Mouse (Mus musculus): ENCODE measurements around the gene Naif1.

The Naif1 gene

GRCm38 (mm10) chr2:32495185-32495726 lies 45.0 kb downstream of the Naif1 start:
- CTCF ChIA-PET, result interaction anchor here (0.5 to 1.1 kb wide), 4 partner anchors 39 to 402 kb away, joined by 3 to 4 read pairs (median 4); partner anchors contain the start of genes 6330409D20Rik and Fam102a

- CTCF ChIA-PET, result interaction anchor here (1.0 to 1.1 kb wide), 2 partner anchors 38 to 49 kb away, joined by 4 read pairs; partner anchors contain the start of gene Fam102a
Observed at GRCm38 (mm10) chr2:32496190-32496589, 45.9 kb downstream of the Naif1 start.

GRCm38 (mm10) chr2:32499365-32499764 lies 49.1 kb downstream of the Naif1 start:
- CTCF ChIA-PET, result no interaction called here

- CTCF ChIA-PET, result interaction anchor here (0.7 kb wide), 1 partner anchor 43 kb away, joined by 3 read pairs; no protein-coding TSS in a partner anchor
Observed at GRCm38 (mm10) chr2:32500461-32500860, 50.2 kb downstream of the Naif1 start.

- CTCF ChIA-PET, result no interaction called here
Observed at GRCm38 (mm10) chr2:32501754-32502324, 51.6 kb downstream of the Naif1 start.

GRCm38 (mm10) chr2:32502843-32503242 lies 52.6 kb downstream of the Naif1 start:
- CTCF ChIA-PET, result no interaction called here

GRCm38 (mm10) chr2:32503588-32503987 lies 53.3 kb downstream of the Naif1 start:
- CTCF ChIA-PET, result interaction anchor here (0.7 kb wide), 1 partner anchor 134 kb away, joined by 3 read pairs; no protein-coding TSS in a partner anchor

GRCm38 (mm10) chr2:32505536-32505935 lies 55.3 kb downstream of the Naif1 start:
- CTCF ChIA-PET, result interaction anchor here (0.7 kb wide), 2 partner anchors 19 to 531 kb away, joined by 3 to 14 read pairs; no protein-coding TSS in a partner anchor

Data from spleen, embryonic (tissue).